Mouse (Mus musculus) limb, embryonic 12.5 days (tissue): ENCODE measurements around the gene Sec11a. TPM values are rescaled to one million over a fixed set of nuclear protein-coding genes. Genes with fewer than 3 reads are reported as not detected.
A peak's percentile ranks its signal among the peaks of the same experiment; 100 is the strongest.

ENCODE experiments used
- ATAC-seq: fragments of 200-750 bp; cut with Nextera tagmentation; 2 replicates; pipeline ENCODE4 v1.8.0; 2017; ENCODE audit warnings: low read depth, moderate TSS enrichment; ENCODE audit not compliant: insufficient number of reproducible peaks, insufficient read depth, low FRiP score, low TSS enrichment
- H3K27ac ChIP-seq: fragments of 300-500 bp; sonication (generic); 2 replicates; pipeline ENCODE4 v1.5.1; 2016; ENCODE audit warnings: mild to moderate bottlenecking, moderate library complexity
- H3K27me3 ChIP-seq: fragments of 300-500 bp; sonication (generic); 2 replicates; pipeline ENCODE4 v1.6.1; 2016; ENCODE audit warnings: mild to moderate bottlenecking, moderate library complexity
- H3K36me3 ChIP-seq: fragments of 300-500 bp; sonication (generic); 2 replicates; pipeline ENCODE4 v1.6.1; 2016; ENCODE audit warnings: mild to moderate bottlenecking, moderate library complexity
- H3K4me1 ChIP-seq: fragments of 300-500 bp; sonication (generic); replicated peaks from 2 replicates; pipeline ENCODE4 v1.6.1; 2016
- H3K4me2 ChIP-seq: fragments of 300-500 bp; sonication (generic); 2 replicates; pipeline ENCODE4 v1.6.1; 2016; ENCODE audit warnings: mild to moderate bottlenecking, moderate library complexity
- H3K4me3 ChIP-seq: fragments of 300-500 bp; sonication (generic); replicated peaks from 2 replicates; pipeline ENCODE4 v1.5.1; 2016; ENCODE audit warnings: mild to moderate bottlenecking
- H3K9ac ChIP-seq: fragments of 300-500 bp; sonication (generic); replicated peaks from 2 replicates; pipeline ENCODE4 v1.6.1; 2016; ENCODE audit warnings: mild to moderate bottlenecking, moderate library complexity
- H3K9me3 ChIP-seq: fragments of 300-500 bp; sonication (generic); 2 replicates; pipeline ENCODE4 v1.6.1; 2016; ENCODE audit warnings: mild to moderate bottlenecking, moderate library complexity
- WGBS: fragments of 180-500 bp; shearing (Covaris S2); methylation state at CpG from one replicate; pipeline ENCODE4 v1.1.7; 2016; 5-methylcytosine and 5-hydroxymethylcytosine counted together
- polyA plus RNA-seq: library from polyadenylated mRNA; unstranded; fragments of >200 nt; fragmentation: Nextera tagmentation; extraction: Ambion mirVana; gene quantifications from 2 replicates; pipeline ENCODE4 v1.2.1, GENCODE M21; 2016

The Sec11a gene
- polyA plus RNA-seq, 1 experiment from 2014 or later: 199 TPM

- Histone ChIP-seq H3K4me3 (no peak overlapping the region), H3K27ac (no peak overlapping the region), H3K4me1 (peaks cover 2% of the 10 kb centered on the region; the same call in 1 of the 2 replicates), H3K9ac (no peak overlapping the region), H3K27me3 (no peaks in the 10 kb centered on the region), H3K9me3 (no peaks in the 10 kb centered on the region), H3K4me2 (no peak overlapping the region), H3K36me3 (peaks cover 79% of the 10 kb centered on the region)
- no peak for ATAC-seq
- 92% methylated on average over 14 of the region's 14 CpGs for WGBS
These were observed 52.6 kb downstream of the Sec11a start for GRCm38 (mm10) chr7:80894815-80895519.

DNA sequence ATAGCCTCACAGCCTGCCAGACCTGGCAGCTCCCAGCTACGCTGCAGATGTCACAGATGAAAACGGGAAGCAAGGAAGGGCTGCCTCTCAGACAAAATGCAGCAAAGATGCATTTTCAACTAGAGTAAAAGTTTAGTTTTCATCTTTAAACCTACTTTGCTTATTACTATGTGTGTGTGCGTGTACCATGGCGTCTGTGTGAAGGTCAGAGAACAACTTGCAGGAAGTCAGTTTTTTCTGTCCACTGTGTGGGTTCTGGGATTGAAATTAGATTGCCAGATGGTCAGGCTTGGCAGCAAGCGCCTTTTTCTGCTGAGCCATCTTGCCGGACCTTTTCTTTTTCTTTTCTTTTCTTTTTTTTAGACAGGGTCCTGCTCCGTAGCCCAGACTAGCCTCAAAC is 53.4 kb downstream of the Sec11a start:
- Histone ChIP-seq H3K27ac (no peak overlapping the region), H3K9me3 (no peaks in the 10 kb centered on the region), H3K36me3 (peaks cover 83% of the 10 kb centered on the region), H3K4me3 (no peak overlapping the region), H3K4me1 (peaks cover 8% of the 10 kb centered on the region), H3K27me3 (no peaks in the 10 kb centered on the region), H3K9ac (no peak overlapping the region), H3K4me2 (no peak overlapping the region)
- WGBS: 87% methylated on average over 7 of the region's 7 CpGs
- no peak for ATAC-seq

DNA sequence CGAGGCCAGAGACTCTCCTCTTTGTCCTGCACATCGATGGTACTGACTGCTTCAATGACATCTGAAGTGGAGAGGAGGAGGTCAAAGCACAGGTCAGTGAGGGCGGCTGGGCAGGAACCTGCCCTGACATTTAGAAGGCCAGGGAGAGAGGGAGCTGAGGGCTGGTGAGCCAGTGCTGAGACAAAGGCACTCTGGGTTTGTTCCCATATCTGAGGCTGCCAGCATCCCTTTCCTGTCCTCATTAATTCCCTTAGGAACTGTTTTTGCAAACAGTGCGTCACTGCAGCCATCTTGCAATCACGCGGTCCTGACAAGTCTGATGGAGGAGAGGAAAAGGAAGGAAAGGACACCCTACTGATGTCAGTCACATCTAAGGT is 53.8 kb downstream of the Sec11a start:
- Histone ChIP-seq H3K9ac (0 out of 2 replicates have a peak overlapping the region, but pooled peaks have one; percentile 12), H3K4me1 (peaks cover 12% of the 10 kb centered on the region), H3K9me3 (no peaks in the 10 kb centered on the region), H3K27ac (no peak overlapping the region), H3K27me3 (no peaks in the 10 kb centered on the region), H3K36me3 (peaks cover 83% of the 10 kb centered on the region), H3K4me3 (no peak overlapping the region), H3K4me2 (no peak overlapping the region)
- no peak for ATAC-seq
- 91% methylated on average over 6 of the region's 6 CpGs for WGBS

DNA sequence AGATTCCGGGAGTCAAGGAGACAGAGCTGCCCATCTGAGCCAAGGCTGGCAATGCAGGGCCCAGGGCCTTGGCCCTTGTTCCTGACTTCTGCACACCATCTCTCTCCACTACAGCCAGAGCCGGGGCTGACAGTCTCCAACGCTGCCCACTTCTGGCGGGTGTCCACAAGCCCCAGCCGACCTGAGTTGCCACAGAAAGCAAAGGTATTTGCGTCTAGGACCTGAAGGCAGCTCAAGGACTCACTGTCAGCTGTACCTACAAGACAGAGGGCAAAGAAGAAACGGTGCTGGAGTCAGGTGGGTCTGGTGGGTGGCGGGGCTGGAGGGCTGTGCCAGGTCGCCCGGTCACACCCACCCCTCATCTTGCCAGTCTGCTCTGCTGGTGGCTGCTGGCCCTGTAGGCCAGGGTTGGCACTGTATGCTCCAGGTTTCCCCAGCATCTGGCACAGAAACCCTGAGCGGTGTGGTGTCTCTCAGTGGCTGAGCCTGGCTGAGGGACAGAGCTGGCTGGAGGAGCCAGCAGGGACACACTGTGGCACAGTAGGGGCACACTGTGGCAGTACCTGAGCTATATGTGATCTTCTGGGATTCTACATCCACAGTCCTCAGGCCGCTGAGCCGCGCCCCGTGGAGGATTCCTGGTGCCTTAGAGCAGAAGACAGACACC is 54.4 kb downstream of the Sec11a start:
- no peaks in the 10 kb centered on the region for H3K9me3 ChIP-seq
- H3K4me3 ChIP-seq: no peak overlapping the region
- 0 out of 2 replicates have a peak overlapping the region, but pooled peaks have one; percentile 12 for H3K9ac ChIP-seq
- peaks cover 13% of the 10 kb centered on the region for H3K4me1 ChIP-seq
- peaks cover 80% of the 10 kb centered on the region for H3K36me3 ChIP-seq
- ATAC-seq: no peak
- H3K4me2 ChIP-seq: no peak overlapping the region
- no peaks in the 10 kb centered on the region for H3K27me3 ChIP-seq
- 92% methylated on average over 15 of the region's 15 CpGs for WGBS
- no peak overlapping the region for H3K27ac ChIP-seq

DNA sequence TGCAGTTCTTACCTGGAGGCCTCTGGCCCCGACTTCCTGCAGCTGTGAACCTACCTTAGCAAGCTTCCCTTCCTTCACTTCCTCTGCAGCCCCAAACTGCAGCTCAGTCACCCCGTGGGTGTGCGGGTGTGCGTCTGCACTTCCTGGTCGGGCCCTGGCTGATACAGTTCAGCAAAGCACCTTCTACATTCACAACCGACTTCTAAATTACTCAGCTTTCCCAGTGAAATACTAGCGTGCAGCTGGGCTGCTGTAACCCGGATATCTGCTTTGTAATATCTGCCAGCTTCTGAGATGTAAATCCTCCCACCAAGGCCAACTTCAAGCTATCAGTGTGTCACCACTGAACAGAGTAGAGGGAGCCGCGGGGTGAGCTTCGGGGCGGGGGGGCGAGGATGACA is 57.7 kb downstream of the Sec11a start:
- 81% methylated on average over 13 of the region's 13 CpGs for WGBS
- ATAC-seq: no peak
- no peak overlapping the region for H3K4me2 ChIP-seq
- H3K27ac ChIP-seq: peak overlapping the region; percentile 88
- no peaks in the 10 kb centered on the region for H3K27me3 ChIP-seq
- H3K36me3 ChIP-seq: peaks cover 50% of the 10 kb centered on the region
- H3K4me3 ChIP-seq: no peak overlapping the region
- H3K4me1 ChIP-seq: peaks cover 13% of the 10 kb centered on the region
- no peaks in the 10 kb centered on the region for H3K9me3 ChIP-seq
- 0 out of 2 replicates have a peak overlapping the region, but pooled peaks have one; percentile 27 for H3K9ac ChIP-seq

- Histone ChIP-seq H3K9me3 (no peaks in the 10 kb centered on the region), H3K4me1 (peaks cover 13% of the 10 kb centered on the region), H3K27me3 (no peaks in the 10 kb centered on the region), H3K4me2 (no peak overlapping the region; the same call in 1 of the 2 replicates), H3K4me3 (no peak overlapping the region), H3K27ac (peak overlapping the region; percentile 88), H3K36me3 (peaks cover 43% of the 10 kb centered on the region), H3K9ac (peak overlapping the region; percentile 27; the same call in 1 of the 2 replicates)
- 47% methylated on average over 9 of the region's 9 CpGs for WGBS
- peak; percentile 88 for ATAC-seq
These were observed 58.5 kb downstream of the Sec11a start for GRCm38 (mm10) chr7:80889021-80889511.

DNA sequence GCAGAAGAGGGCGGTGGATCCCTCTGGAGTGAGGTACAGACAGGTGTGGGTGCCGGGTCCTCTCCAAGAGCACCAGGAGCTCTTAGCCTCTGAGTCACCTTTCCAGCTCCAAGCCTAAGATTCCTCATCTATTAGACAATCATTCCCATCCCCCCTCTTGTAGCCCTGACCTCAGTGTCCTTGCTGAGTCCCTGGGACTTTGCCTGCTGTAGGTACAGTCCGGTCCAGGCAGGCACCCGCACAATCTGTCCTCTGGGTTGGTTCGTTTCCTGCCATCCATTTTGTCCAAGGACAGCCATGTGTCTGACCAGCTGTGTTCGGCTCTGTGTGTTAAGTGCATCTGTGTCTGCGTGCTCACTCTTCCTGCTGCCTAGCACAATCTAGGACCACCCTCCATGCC is 59.0 kb downstream of the Sec11a start:
- Histone ChIP-seq H3K4me2 (no peak overlapping the region; the same call in 1 of the 2 replicates), H3K4me3 (no peak overlapping the region), H3K4me1 (peaks cover 13% of the 10 kb centered on the region), H3K9ac (no peak overlapping the region), H3K27ac (peak overlapping the region; percentile 88), H3K36me3 (peaks cover 38% of the 10 kb centered on the region), H3K9me3 (no peaks in the 10 kb centered on the region), H3K27me3 (no peaks in the 10 kb centered on the region)
- 0 out of 2 replicates have a peak, but pooled peaks have one; percentile 20 for ATAC-seq
- WGBS: 82% methylated on average over 7 of the region's 7 CpGs

DNA sequence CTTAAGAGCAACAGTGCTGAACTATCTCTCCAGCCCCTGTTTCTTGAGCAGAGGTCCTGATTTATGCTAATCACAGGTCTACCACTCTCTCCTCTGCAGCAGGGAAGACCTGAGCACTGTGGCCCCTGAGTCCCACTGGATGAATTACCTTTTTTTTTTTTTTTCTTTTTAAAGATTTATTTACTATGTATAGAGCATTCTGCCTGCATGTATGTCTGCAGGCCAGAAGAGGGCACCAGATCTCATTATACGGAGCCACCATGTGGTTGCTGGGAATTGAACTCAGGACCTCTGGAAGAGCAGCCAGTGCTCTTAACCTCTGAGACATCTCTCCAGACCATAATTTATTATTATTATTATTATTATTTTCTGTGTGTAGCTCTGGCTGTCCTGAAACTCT is 61.9 kb downstream of the Sec11a start:
- ATAC-seq: no peak
- WGBS: 4% methylated on average over 1 of the region's 1 CpGs
- Histone ChIP-seq H3K4me3 (no peak overlapping the region), H3K4me1 (peaks cover 18% of the 10 kb centered on the region), H3K4me2 (no peak overlapping the region), H3K36me3 (peaks cover 9% of the 10 kb centered on the region), H3K27ac (no peak overlapping the region), H3K9me3 (no peaks in the 10 kb centered on the region), H3K27me3 (no peaks in the 10 kb centered on the region), H3K9ac (no peak overlapping the region)

GRCm38 (mm10) chr7:80882830-80883505 is 64.6 kb downstream of the Sec11a start:
- H3K4me3 ChIP-seq: peak overlapping the region; percentile 13
- peaks cover 4% of the 10 kb centered on the region for H3K4me1 ChIP-seq
- no peak overlapping the region for H3K9ac ChIP-seq
- H3K36me3 ChIP-seq: peaks cover 16% of the 10 kb centered on the region; the same call in 1 of the 2 replicates
- H3K27me3 ChIP-seq: no peaks in the 10 kb centered on the region
- H3K4me2 ChIP-seq: peak overlapping the region; percentile 46
- H3K27ac ChIP-seq: no peak overlapping the region
- ATAC-seq: peak; percentile 72
- 24% methylated on average over 14 of the region's 14 CpGs for WGBS
- H3K9me3 ChIP-seq: no peaks in the 10 kb centered on the region

DNA sequence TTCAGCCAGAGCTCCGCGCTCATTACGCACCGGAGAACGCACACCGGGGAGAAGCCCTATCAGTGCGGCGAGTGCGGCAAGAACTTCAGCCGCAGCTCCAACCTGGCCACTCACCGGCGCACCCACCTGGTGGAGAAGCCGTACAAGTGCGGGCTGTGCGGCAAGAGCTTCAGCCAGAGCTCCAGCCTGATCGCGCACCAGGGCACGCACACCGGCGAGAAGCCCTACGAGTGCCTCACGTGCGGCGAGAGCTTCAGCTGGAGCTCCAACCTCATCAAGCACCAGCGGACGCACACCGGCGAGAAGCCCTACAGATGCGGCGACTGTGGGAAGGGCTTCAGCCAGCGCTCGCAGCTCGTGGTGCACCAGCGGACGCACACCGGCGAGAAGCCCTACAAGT is 71.9 kb downstream of the Sec11a start:
- no peak overlapping the region for H3K9ac ChIP-seq
- no peak overlapping the region for H3K27ac ChIP-seq
- ATAC-seq: no peak
- no peak overlapping the region for H3K4me3 ChIP-seq
- peaks cover 83% of the 10 kb centered on the region for H3K36me3 ChIP-seq
- 47% methylated on average over 37 of the region's 37 CpGs for WGBS
- H3K27me3 ChIP-seq: no peaks in the 10 kb centered on the region
- no peaks in the 10 kb centered on the region for H3K9me3 ChIP-seq
- H3K4me2 ChIP-seq: no peak overlapping the region
- no peaks in the 10 kb centered on the region for H3K4me1 ChIP-seq

GRCm38 (mm10) chr7:80873631-80874030 is 73.9 kb downstream of the Sec11a start:
- Histone ChIP-seq H3K9ac (no peak overlapping the region), H3K36me3 (peaks cover 97% of the 10 kb centered on the region), H3K4me3 (no peak overlapping the region), H3K4me2 (no peak overlapping the region), H3K4me1 (no peaks in the 10 kb centered on the region), H3K9me3 (no peaks in the 10 kb centered on the region), H3K27me3 (no peaks in the 10 kb centered on the region), H3K27ac (no peak overlapping the region)
- 97% methylated on average over 2 of the region's 2 CpGs for WGBS
- no peak for ATAC-seq
